Mouse (Mus musculus): ENCODE measurements around the gene Gtf2e1.

DNA sequence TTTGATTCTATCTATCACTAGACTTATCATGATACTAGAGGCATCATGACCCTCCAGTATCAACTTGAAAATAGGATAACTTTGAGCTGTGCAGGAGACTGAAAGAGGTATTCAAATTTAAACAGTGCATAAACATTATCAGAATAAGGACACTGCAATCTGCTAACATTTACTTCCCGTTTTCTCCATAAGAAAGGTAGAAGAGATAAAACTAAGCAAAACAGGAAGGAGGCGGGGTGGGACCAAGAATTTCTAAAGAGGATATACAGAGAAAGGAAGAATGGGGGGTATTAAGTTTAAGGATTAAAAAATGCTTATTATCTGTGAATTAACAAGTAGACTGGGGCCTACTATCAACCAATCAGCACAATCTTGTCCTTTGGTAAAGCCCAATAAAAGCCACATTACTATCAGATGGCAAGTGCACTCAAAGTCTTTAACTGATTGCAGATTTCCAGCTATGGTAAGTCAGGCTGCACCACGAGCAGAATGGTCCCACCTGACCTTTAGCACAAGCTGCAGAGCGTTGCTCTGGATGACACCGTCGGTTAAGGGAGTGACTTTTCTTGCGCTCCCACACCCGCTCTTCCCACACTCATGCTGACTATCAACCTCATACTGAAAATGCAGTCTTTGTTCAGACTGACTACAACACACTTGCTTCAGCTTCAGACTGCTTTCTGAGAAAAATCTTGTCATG lies 6.1 kb downstream of the Gtf2e1 start:
- TF ChIP-seq CTCF (IDR thresholded peaks at IDR 0.05; ENCODE audit: borderline replicate concordance, control insufficient read depth, extremely low read depth, insufficient read depth, low read length, poor library complexity), result no peak
- no peak for TF ChIP-seq POLR2A (IDR thresholded peaks at IDR 0.05; ENCODE audit: control insufficient read depth, extremely low read depth, insufficient read depth, low read length, poor library complexity)
